Mouse (Mus musculus) spleen, adult 2 months (tissue): ENCODE results near the gene Slc35g2.

Experiments used
- CTCF ChIP-seq: fragments of 200-500 bp; IDR thresholded peaks from 2 replicates; pipeline ENCODE4 v1.5.1; 2011; ENCODE audit warnings: mild to moderate bottlenecking, inconsistent platforms; ENCODE audit not compliant: insufficient read depth, insufficient read length, insufficient replicate concordance; ENCODE audit errors: extremely low read depth
- POLR2A ChIP-seq: fragments of 200-500 bp; IDR thresholded peaks from 2 replicates; pipeline ENCODE4 v1.6.1; 2011; ENCODE audit warnings: low read depth, low read length, inconsistent platforms

DNA sequence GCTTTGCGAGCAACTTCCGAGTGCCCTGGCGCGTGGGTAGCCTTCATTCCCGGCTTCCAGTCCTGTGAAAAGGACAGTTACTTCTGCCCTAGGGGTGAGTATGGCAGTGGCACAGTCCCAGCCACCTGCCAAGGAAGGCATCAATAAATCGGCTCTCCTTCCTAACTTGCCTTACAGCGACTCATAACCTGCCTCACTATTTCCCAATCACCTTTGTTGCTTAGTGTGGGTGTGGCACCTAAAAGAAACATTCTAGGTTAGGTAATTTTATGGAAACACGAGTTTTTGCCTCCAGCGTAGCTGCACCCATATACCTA, 24.3 kb downstream of the Slc35g2 start:
- TF ChIP-seq CTCF (no peak), POLR2A (no peak)
